Mouse (Mus musculus) midbrain, embryonic 12.5 days (tissue): ENCODE measurements around the gene Phb. TPM values are rescaled to one million over a fixed set of nuclear protein-coding genes. Genes with fewer than 3 reads are reported as not detected.
"Not testable (repeated sequence)": the region's sequence is repeated elsewhere in the genome, so short reads cannot be mapped to it uniquely, and the experiment has no call there.

Source experiments
- ATAC-seq: fragments of 200-750 bp; cut with Nextera tagmentation; 2 replicates; pipeline ENCODE4 v1.8.0; 2017; ENCODE audit warnings: low read depth, moderate TSS enrichment, moderate library complexity; ENCODE audit not compliant: low FRiP score
- H3K27ac ChIP-seq: fragments of 300-500 bp; sonication (generic); replicated peaks from 2 replicates; pipeline ENCODE4 v1.5.1; 2016; ENCODE audit warnings: mild to moderate bottlenecking
- H3K27me3 ChIP-seq: fragments of 300-500 bp; sonication (generic); 2 replicates; pipeline ENCODE4 v1.6.1; 2016; ENCODE audit warnings: mild to moderate bottlenecking
- H3K36me3 ChIP-seq: fragments of 300-500 bp; sonication (generic); 2 replicates; pipeline ENCODE4 v1.6.1; 2016
- H3K4me1 ChIP-seq: fragments of 300-500 bp; sonication (generic); 2 replicates; pipeline ENCODE4 v1.6.1; 2016
- H3K4me2 ChIP-seq: fragments of 300-500 bp; sonication (generic); replicated peaks from 2 replicates; pipeline ENCODE4 v1.6.1; 2016; ENCODE audit warnings: mild to moderate bottlenecking, moderate library complexity
- H3K4me3 ChIP-seq: fragments of 300-500 bp; sonication (generic); 2 replicates; pipeline ENCODE4 v1.5.1; 2016; ENCODE audit warnings: mild to moderate bottlenecking
- H3K9ac ChIP-seq: fragments of 300-500 bp; sonication (generic); replicated peaks from 2 replicates; pipeline ENCODE4 v1.6.1; 2016; ENCODE audit warnings: mild to moderate bottlenecking, moderate library complexity
- H3K9me3 ChIP-seq: fragments of 300-500 bp; sonication (generic); 2 replicates; pipeline ENCODE4 v1.6.1; 2016; ENCODE audit warnings: mild to moderate bottlenecking
- WGBS: fragments of 180-500 bp; shearing (Covaris S2); methylation state at CpG from one replicate; pipeline ENCODE4 v1.1.7; 2016; 5-methylcytosine and 5-hydroxymethylcytosine counted together
- polyA plus RNA-seq: library from polyadenylated mRNA; unstranded; fragments of >200 nt; fragmentation: Nextera tagmentation; extraction: Ambion mirVana; gene quantifications from 2 replicates; pipeline ENCODE4 v1.2.1, GENCODE M21; 2016

The Phb gene
- polyA plus RNA-seq, 1 experiment from 2014 or later: 176 TPM

- Histone ChIP-seq H3K4me3 (no peak overlapping the region), H3K4me2 (no peak overlapping the region), H3K27ac (no peak overlapping the region), H3K27me3 (peaks cover 13% of the 10 kb centered on the region), H3K36me3 (no peaks in the 10 kb centered on the region), H3K9me3 (no peaks in the 10 kb centered on the region), H3K4me1 (no peaks in the 10 kb centered on the region), H3K9ac (no peak overlapping the region)
- WGBS: 74% methylated on average over 4 of the region's 4 CpGs
- ATAC-seq: no peak
Measured at GRCm38 (mm10) chr11:95657449-95657848, 9.3 kb upstream of the Phb start.

- H3K4me2 ChIP-seq: peak overlapping the region; percentile 98
- 2% methylated on average over 11 of the region's 11 CpGs for WGBS
Measured at GRCm38 (mm10) chr11:95667177-95667576, 420 bp downstream of the Phb start.

GRCm38 (mm10) chr11:95668086-95668485 lies 1.3 kb downstream of the Phb start:
- WGBS: 89% methylated on average over 7 of the region's 7 CpGs
- not testable (repeated sequence) for H3K4me2 ChIP-seq, H3K9ac ChIP-seq, H3K9me3 ChIP-seq, H3K27ac ChIP-seq, H3K27me3 ChIP-seq, H3K4me3 ChIP-seq, ATAC-seq
- H3K4me1 ChIP-seq: peaks cover 13% of the 10 kb centered on the region
- peaks cover 36% of the 10 kb centered on the region for H3K36me3 ChIP-seq

More at GRCm38 (mm10) chr11:95667177-95667576, 420 bp downstream of the Phb start:
- Histone ChIP-seq H3K36me3 (peaks cover 30% of the 10 kb centered on the region), H3K9ac (peak overlapping the region; percentile 67), H3K27me3 (no peaks in the 10 kb centered on the region), H3K9me3 (no peaks in the 10 kb centered on the region), H3K4me1 (peaks cover 13% of the 10 kb centered on the region), H3K27ac (no peak overlapping the region), H3K4me3 (peak overlapping the region; percentile 66)
- no peak for ATAC-seq

- 85% methylated on average over 14 of the region's 14 CpGs for WGBS
- ATAC-seq: no peak
- Histone ChIP-seq H3K27me3 (no peaks in the 10 kb centered on the region), H3K36me3 (peaks cover 77% of the 10 kb centered on the region), H3K4me2 (no peak overlapping the region), H3K27ac (peak overlapping the region; percentile 54; the same call in 1 of the 2 replicates), H3K4me1 (peaks cover 7% of the 10 kb centered on the region; the same call in 1 of the 2 replicates), H3K9ac (no peak overlapping the region), H3K9me3 (no peaks in the 10 kb centered on the region), H3K4me3 (no peak overlapping the region)
Measured at GRCm38 (mm10) chr11:95675498-95675897, 8.7 kb downstream of the Phb start.

GRCm38 (mm10) chr11:95676307-95676706 lies 9.6 kb downstream of the Phb start:
- Histone ChIP-seq H3K9me3 (no peaks in the 10 kb centered on the region), H3K4me3 (no peak overlapping the region), H3K4me1 (peaks cover 7% of the 10 kb centered on the region; the same call in 1 of the 2 replicates), H3K27ac (peak overlapping the region; percentile 54; the same call in 1 of the 2 replicates), H3K9ac (no peak overlapping the region), H3K36me3 (peaks cover 80% of the 10 kb centered on the region), H3K27me3 (no peaks in the 10 kb centered on the region), H3K4me2 (no peak overlapping the region)
- WGBS: 23% methylated on average over 6 of the region's 6 CpGs
- ATAC-seq: 0 out of 2 replicates have a peak, but pooled peaks have one; percentile 56

- Histone ChIP-seq H3K27ac (no peak overlapping the region), H3K4me1 (peaks cover 7% of the 10 kb centered on the region; the same call in 1 of the 2 replicates), H3K27me3 (no peaks in the 10 kb centered on the region), H3K36me3 (peaks cover 75% of the 10 kb centered on the region), H3K4me3 (no peak overlapping the region), H3K9me3 (no peaks in the 10 kb centered on the region), H3K4me2 (no peak overlapping the region), H3K9ac (no peak overlapping the region)
- no peak for ATAC-seq
- 93% methylated on average over 14 of the region's 14 CpGs for WGBS
Measured at GRCm38 (mm10) chr11:95677925-95678701, 11.4 kb downstream of the Phb start.

- Histone ChIP-seq H3K4me2 (no peak overlapping the region), H3K9me3 (no peaks in the 10 kb centered on the region), H3K9ac (0 out of 2 replicates have a peak overlapping the region, but pooled peaks have one; percentile 29), H3K4me3 (no peak overlapping the region), H3K27me3 (no peaks in the 10 kb centered on the region), H3K27ac (no peak overlapping the region), H3K4me1 (no peaks in the 10 kb centered on the region), H3K36me3 (peaks cover 48% of the 10 kb centered on the region)
- no peak for ATAC-seq
- 80% methylated on average over 9 of the region's 9 CpGs for WGBS
Measured at GRCm38 (mm10) chr11:95681995-95682601, 15.3 kb downstream of the Phb start.

GRCm38 (mm10) chr11:95682946-95683345 lies 16.2 kb downstream of the Phb start:
- Histone ChIP-seq H3K4me2 (no peak overlapping the region), H3K36me3 (peaks cover 40% of the 10 kb centered on the region), H3K4me3 (no peak overlapping the region), H3K27me3 (no peaks in the 10 kb centered on the region), H3K9me3 (no peaks in the 10 kb centered on the region), H3K27ac (no peak overlapping the region), H3K9ac (no peak overlapping the region), H3K4me1 (no peaks in the 10 kb centered on the region)
- WGBS: 92% methylated on average over 3 of the region's 3 CpGs
- no peak for ATAC-seq

GRCm38 (mm10) chr11:95686031-95686430 lies 19.3 kb downstream of the Phb start:
- Histone ChIP-seq H3K27ac (no peak overlapping the region), H3K9ac (no peak overlapping the region), H3K4me2 (no peak overlapping the region), H3K36me3 (peaks cover 13% of the 10 kb centered on the region), H3K4me1 (no peaks in the 10 kb centered on the region), H3K27me3 (no peaks in the 10 kb centered on the region), H3K9me3 (no peaks in the 10 kb centered on the region), H3K4me3 (no peak overlapping the region)
- ATAC-seq: no peak
- 6% methylated on average over 4 of the region's 4 CpGs for WGBS

- 0 out of 2 replicates have a peak, but pooled peaks cover 5% of the 10 kb centered on the region for H3K27me3 ChIP-seq
- no peaks in the 10 kb centered on the region for H3K9me3 ChIP-seq
- H3K4me2 ChIP-seq: no peak overlapping the region
- 42% methylated on average over 11 of the region's 11 CpGs for WGBS
- no peak overlapping the region for H3K4me3 ChIP-seq
- no peak overlapping the region for H3K27ac ChIP-seq
- no peak overlapping the region for H3K9ac ChIP-seq
- H3K36me3 ChIP-seq: 0 out of 2 replicates have a peak, but pooled peaks cover 1% of the 10 kb centered on the region
- ATAC-seq: no peak
- no peaks in the 10 kb centered on the region for H3K4me1 ChIP-seq
Measured at GRCm38 (mm10) chr11:95687084-95687656, 20.4 kb downstream of the Phb start.

GRCm38 (mm10) chr11:95688515-95688914 lies 21.8 kb downstream of the Phb start:
- Histone ChIP-seq H3K9ac (no peak overlapping the region), H3K4me3 (no peak overlapping the region), H3K9me3 (no peaks in the 10 kb centered on the region), H3K27me3 (0 out of 2 replicates have a peak, but pooled peaks cover 5% of the 10 kb centered on the region), H3K27ac (no peak overlapping the region), H3K4me2 (no peak overlapping the region), H3K36me3 (no peaks in the 10 kb centered on the region), H3K4me1 (no peaks in the 10 kb centered on the region)
- ATAC-seq: no peak
- WGBS: 79% methylated on average over 6 of the region's 6 CpGs

GRCm38 (mm10) chr11:95688981-95689380 lies 22.2 kb downstream of the Phb start:
- H3K9me3 ChIP-seq: no peaks in the 10 kb centered on the region
- no peak overlapping the region for H3K9ac ChIP-seq
- H3K27me3 ChIP-seq: 0 out of 2 replicates have a peak, but pooled peaks cover 5% of the 10 kb centered on the region
- H3K4me2 ChIP-seq: no peak overlapping the region
- ATAC-seq: no peak
- H3K4me1 ChIP-seq: no peaks in the 10 kb centered on the region
- WGBS: 80% methylated on average over 7 of the region's 7 CpGs
- no peak overlapping the region for H3K4me3 ChIP-seq
- H3K36me3 ChIP-seq: no peaks in the 10 kb centered on the region
- no peak overlapping the region for H3K27ac ChIP-seq
